Mouse (Mus musculus) lung, postnatal 0 days (tissue): ENCODE measurements around the gene Mapk8ip2. TPM values are rescaled to one million over a fixed set of nuclear protein-coding genes. Genes with fewer than 3 reads are reported as not detected.
A peak's percentile ranks its signal among the peaks of the same experiment; 100 is the strongest.

Experiments used
- ATAC-seq: fragments of 200-750 bp; cut with Nextera tagmentation; 2 replicates; pipeline ENCODE4 v1.8.0; 2017; ENCODE audit warnings: moderate library complexity
- DNase-seq: peaks from one replicate; pipeline ENCODE4 v3.0.0-alpha.2; 2016; ENCODE audit warnings: low spot score
- H3K27ac ChIP-seq: fragments of 300-500 bp; sonication (generic); 2 replicates; pipeline ENCODE4 v1.5.1; 2014; ENCODE audit warnings: antibody characterized with exemption, mild to moderate bottlenecking, low read length, mixed read lengths
- H3K27me3 ChIP-seq: fragments of 300-500 bp; sonication (generic); replicated peaks from 2 replicates; pipeline ENCODE4 v1.6.1; 2014; ENCODE audit warnings: low read length, mixed read lengths; ENCODE audit not compliant: insufficient read depth
- H3K36me3 ChIP-seq: fragments of 300-500 bp; sonication (generic); 2 replicates; pipeline ENCODE4 v1.6.1; 2014; ENCODE audit warnings: low read length, mixed read lengths; ENCODE audit not compliant: insufficient read depth
- H3K4me1 ChIP-seq: fragments of 300-500 bp; sonication (generic); 2 replicates; pipeline ENCODE4 v1.6.1; 2014; ENCODE audit warnings: antibody characterized with exemption, low read depth, low read length, mixed read lengths; ENCODE audit not compliant: insufficient read depth
- H3K4me2 ChIP-seq: fragments of 300-500 bp; sonication (generic); replicated peaks from 2 replicates; pipeline ENCODE4 v1.6.1; 2014; ENCODE audit warnings: low read depth, mild to moderate bottlenecking, low read length, moderate library complexity, mixed read lengths
- H3K4me3 ChIP-seq: fragments of 300-500 bp; sonication (generic); 2 replicates; pipeline ENCODE4 v1.5.1; 2014; ENCODE audit warnings: low read depth, low read length
- H3K9ac ChIP-seq: fragments of 300-500 bp; sonication (generic); replicated peaks from 2 replicates; pipeline ENCODE4 v1.6.1; 2014; ENCODE audit warnings: low read depth, mild to moderate bottlenecking
- H3K9me3 ChIP-seq: fragments of 300-500 bp; sonication (generic); 2 replicates; pipeline ENCODE4 v1.6.1; 2016; ENCODE audit warnings: low read length, mixed read lengths
- CTCF ChIP-seq: IDR thresholded peaks from 2 replicates; pipeline ENCODE4 v1.5.1; 2016; ENCODE audit warnings: antibody characterized with exemption, mild to moderate bottlenecking
- EP300 ChIP-seq: IDR thresholded peaks from 2 replicates; pipeline ENCODE4 v1.6.1; 2016; ENCODE audit warnings: antibody characterized with exemption, mild to moderate bottlenecking, control low read depth
- WGBS: fragments of 180-500 bp; shearing (Covaris S2); extraction: QIAGEN DNeasy Blood & Tissue Kit; methylation state at CpG from one replicate; pipeline ENCODE4 v1.1.7; 2014; 5-methylcytosine and 5-hydroxymethylcytosine counted together
- polyA plus RNA-seq: library from polyadenylated mRNA; unstranded; fragments of >200 nt; fragmentation: Nextera tagmentation; extraction: Ambion mirVana; gene quantifications from 2 replicates; pipeline ENCODE4 v1.2.1, GENCODE M21; 2015

The Mapk8ip2 gene
- polyA plus RNA-seq, 1 experiment from 2014 or later, result 0.06 TPM

DNA sequence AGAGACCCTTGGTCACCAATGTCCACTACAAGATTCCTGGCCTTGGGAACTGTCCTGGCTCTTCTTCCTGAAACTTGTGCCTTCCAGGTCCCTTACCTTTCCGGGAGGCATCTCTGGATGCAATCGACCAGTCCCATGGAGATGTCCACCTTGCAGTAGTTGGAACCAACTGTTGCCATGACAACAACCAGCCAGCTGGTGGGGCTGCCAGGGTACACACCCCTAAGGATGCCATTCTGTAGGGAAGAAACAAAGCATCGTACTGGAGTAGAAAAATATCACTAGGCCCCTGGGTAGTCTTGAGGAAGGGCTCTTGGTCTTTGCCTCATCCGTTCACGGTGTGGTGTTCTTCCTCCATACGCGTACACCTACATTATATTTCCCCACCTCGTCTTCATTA, 29.1 kb upstream of the Mapk8ip2 start:
- ATAC-seq (no peak), DNase-seq (no peak)
- Histone ChIP-seq H3K27me3 (no peaks in the 10 kb centered on the region), H3K27ac (no peak overlapping the region), H3K9me3 (no peaks in the 10 kb centered on the region), H3K36me3 (0 out of 2 replicates have a peak, but pooled peaks cover 3% of the 10 kb centered on the region), H3K9ac (no peak overlapping the region), H3K4me2 (no peak overlapping the region), H3K4me3 (no peak overlapping the region), H3K4me1 (peaks cover 6% of the 10 kb centered on the region; the same call in 1 of the 2 replicates)
- no peak for TF ChIP-seq EP300
- TF ChIP-seq CTCF, result no peak
- WGBS, result 88% methylated on average over 8 of the region's 8 CpGs

DNA sequence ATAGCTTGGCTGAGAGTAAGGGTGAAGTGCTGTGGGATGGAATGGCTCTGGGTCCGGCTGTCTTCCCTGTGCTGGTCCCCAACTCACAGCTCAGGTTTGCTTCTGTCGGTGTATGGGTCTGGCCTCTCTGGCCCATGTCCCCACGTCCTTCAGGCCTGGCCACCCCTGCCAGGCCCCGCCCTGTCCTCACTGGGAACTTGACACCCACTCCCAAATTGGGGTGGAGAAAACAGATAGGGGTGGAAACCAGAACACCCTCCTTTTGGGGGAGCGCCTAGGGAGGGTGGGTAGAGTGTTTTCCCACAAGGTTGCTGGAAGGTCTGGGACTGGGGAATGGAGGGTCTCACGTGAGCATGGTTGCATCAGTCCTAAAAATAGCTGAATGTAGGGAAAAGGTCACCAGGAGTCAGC, 28.0 kb upstream of the Mapk8ip2 start, which contains the start of gene Cpt1b:
Gene Cpt1b, minus strand, starts transcription at position 153 of the 411 bp plus-strand sequence.
- no peaks in the 10 kb centered on the region for H3K9me3 ChIP-seq
- H3K36me3 ChIP-seq, result 0 out of 2 replicates have a peak, but pooled peaks cover 3% of the 10 kb centered on the region
- WGBS, result 48% methylated on average over 6 of the region's 6 CpGs
- no peak within 1 kb of the TSS for H3K9ac ChIP-seq
- no peaks in the 10 kb centered on the region for H3K27me3 ChIP-seq
- H3K4me1 ChIP-seq, result peaks cover 6% of the 10 kb centered on the region; the same call in 1 of the 2 replicates
- no peak within 1 kb of the TSS for H3K4me3 ChIP-seq
- DNase-seq (peak; percentile 7), ATAC-seq (no peak)
- no peak within 1 kb of the TSS for H3K27ac ChIP-seq
- no peak within 1 kb of the TSS for H3K4me2 ChIP-seq
- no peak for TF ChIP-seq EP300
- TF ChIP-seq CTCF, result no peak

DNA sequence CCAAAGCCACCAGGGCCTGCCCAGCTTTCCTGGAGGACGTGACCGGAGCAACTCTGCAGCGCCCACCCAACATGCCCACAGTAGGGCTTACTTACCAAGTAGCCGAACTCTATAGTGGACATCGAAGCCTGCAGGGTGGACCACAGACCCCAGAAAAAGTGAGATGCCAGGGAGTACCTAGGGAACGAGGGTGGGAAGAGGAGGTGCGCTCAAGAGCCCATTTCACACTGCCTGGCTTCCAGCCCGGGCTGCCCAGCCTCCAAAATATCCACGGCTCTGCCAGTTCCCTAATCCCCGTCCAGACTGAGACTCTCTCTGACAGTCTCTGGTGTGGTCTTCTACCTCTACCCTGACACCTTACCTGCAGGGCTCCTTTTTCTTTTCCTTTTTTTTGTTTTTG, 27.0 kb upstream of the Mapk8ip2 start:
- DNase-seq, result no peak
- peaks cover 6% of the 10 kb centered on the region; the same call in 1 of the 2 replicates for H3K4me1 ChIP-seq
- 0 out of 2 replicates have a peak, but pooled peaks cover 3% of the 10 kb centered on the region for H3K36me3 ChIP-seq
- H3K4me3 ChIP-seq, result no peak overlapping the region
- no peak overlapping the region for H3K4me2 ChIP-seq
- H3K9ac ChIP-seq, result no peak overlapping the region
- no peaks in the 10 kb centered on the region for H3K27me3 ChIP-seq
- 88% methylated on average over 10 of the region's 10 CpGs for WGBS
- TF ChIP-seq CTCF, result no peak
- no peak for TF ChIP-seq EP300
- no peaks in the 10 kb centered on the region for H3K9me3 ChIP-seq
- no peak overlapping the region for H3K27ac ChIP-seq
- ATAC-seq, result no peak

DNA sequence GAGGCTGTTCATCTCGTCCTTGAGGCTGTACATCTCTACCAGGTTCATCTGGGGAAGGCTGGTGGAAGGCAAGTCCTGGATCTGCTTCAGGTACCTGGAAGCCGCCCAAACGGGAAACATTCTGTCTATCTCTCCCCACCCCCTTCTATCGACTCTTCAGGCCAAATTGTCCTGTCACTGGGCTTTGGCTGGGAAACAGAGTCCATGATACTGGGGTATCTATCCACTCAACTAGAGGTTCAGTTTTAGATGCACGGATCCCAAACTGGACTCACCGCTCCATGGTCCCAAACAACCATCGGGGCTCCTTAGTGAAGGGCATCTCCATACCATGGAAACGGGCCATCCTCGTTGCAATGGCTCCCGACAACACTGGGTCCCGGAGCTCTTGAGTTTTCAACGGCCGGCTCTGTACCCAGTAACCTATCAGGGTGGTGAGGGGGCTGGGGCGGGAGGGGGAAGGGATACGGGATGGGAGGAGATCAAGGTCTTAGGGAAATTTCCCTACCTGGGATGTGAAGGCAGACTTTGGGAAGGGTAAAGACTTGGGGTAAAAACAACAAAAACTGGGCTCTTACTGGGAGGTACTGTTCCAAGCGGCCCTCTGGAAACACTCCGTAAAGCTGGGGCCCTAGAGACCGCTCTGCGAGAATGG, 25.4 kb upstream of the Mapk8ip2 start:
- Histone ChIP-seq H3K4me3 (peak overlapping the region; percentile 86; the same call in 1 of the 2 replicates), H3K27ac (no peak overlapping the region), H3K9ac (no peak overlapping the region), H3K36me3 (0 out of 2 replicates have a peak, but pooled peaks cover 3% of the 10 kb centered on the region), H3K27me3 (no peaks in the 10 kb centered on the region), H3K9me3 (no peaks in the 10 kb centered on the region), H3K4me1 (peaks cover 6% of the 10 kb centered on the region; the same call in 1 of the 2 replicates), H3K4me2 (peak overlapping the region; percentile 98)
- DNase-seq, result no peak
- 85% methylated on average over 19 of the region's 19 CpGs for WGBS
- TF ChIP-seq CTCF (no peak), EP300 (no peak)
- no peak for ATAC-seq

DNA sequence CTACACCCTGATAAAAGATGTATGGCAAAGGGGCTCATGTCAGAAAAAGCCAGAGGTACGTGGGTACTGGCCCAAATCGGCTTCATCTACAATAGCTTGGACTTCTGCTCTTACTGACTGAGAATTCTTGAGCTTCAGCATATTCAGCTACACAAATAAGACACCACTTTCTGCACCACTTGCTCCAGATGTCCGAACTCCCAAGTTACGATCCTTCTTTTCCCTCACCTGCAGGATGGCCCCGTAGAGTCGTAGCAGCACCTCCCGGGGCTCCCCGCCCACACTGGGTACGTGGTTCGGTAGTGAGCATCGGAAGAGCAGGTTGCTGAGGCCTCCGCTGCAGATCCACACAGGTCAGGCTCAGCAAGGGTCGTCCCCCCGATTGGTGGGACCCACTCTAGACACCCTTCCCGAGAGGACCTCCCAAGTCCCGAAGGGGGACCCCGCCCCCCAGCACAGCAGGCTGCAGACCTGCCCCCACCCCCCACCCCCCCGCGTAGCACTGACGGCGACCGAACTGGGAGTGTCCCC, 24.8 kb upstream of the Mapk8ip2 start:
- Histone ChIP-seq H3K4me3 (peak overlapping the region; percentile 86), H3K9ac (peak overlapping the region; percentile 95), H3K36me3 (0 out of 2 replicates have a peak, but pooled peaks cover 3% of the 10 kb centered on the region), H3K27me3 (no peaks in the 10 kb centered on the region), H3K4me2 (peak overlapping the region; percentile 98), H3K9me3 (no peaks in the 10 kb centered on the region), H3K4me1 (peaks cover 6% of the 10 kb centered on the region; the same call in 1 of the 2 replicates), H3K27ac (peak overlapping the region; percentile 98; the same call in 1 of the 2 replicates)
- ATAC-seq, result peak; percentile 10
- no peak for TF ChIP-seq EP300
- TF ChIP-seq CTCF, result no peak
- DNase-seq, result no peak
- 7% methylated on average over 21 of the region's 22 CpGs for WGBS
